Mouse (Mus musculus) lung, embryonic 16.5 days (tissue): ENCODE measurements around the gene Nxph1. TPM values are rescaled to one million over a fixed set of nuclear protein-coding genes. Genes with fewer than 3 reads are reported as not detected.

Experiments used
- ATAC-seq: fragments of 200-750 bp; cut with Nextera tagmentation; 2 replicates; pipeline ENCODE4 v1.8.0; 2017; ENCODE audit warnings: low read depth, mild to moderate bottlenecking, moderate library complexity
- H3K27ac ChIP-seq: fragments of 300-500 bp; sonication (generic); 2 replicates; pipeline ENCODE4 v1.5.1; 2014; ENCODE audit warnings: mild to moderate bottlenecking, control low read depth, low read length
- H3K27me3 ChIP-seq: fragments of 300-500 bp; sonication (generic); 2 replicates; pipeline ENCODE4 v1.6.1; 2014; ENCODE audit warnings: low read depth, low read length, mixed read lengths; ENCODE audit not compliant: control insufficient read depth, insufficient read depth
- H3K36me3 ChIP-seq: fragments of 300-500 bp; sonication (generic); 2 replicates; pipeline ENCODE4 v1.6.1; 2014; ENCODE audit warnings: low read length; ENCODE audit not compliant: control insufficient read depth, insufficient read depth
- H3K4me1 ChIP-seq: fragments of 300-500 bp; sonication (generic); replicated peaks from 2 replicates; pipeline ENCODE4 v1.6.1; 2014; ENCODE audit warnings: low read length, mixed read lengths; ENCODE audit not compliant: control insufficient read depth, insufficient read depth
- H3K4me2 ChIP-seq: fragments of 300-500 bp; sonication (generic); 2 replicates; pipeline ENCODE4 v1.6.1; 2014; ENCODE audit warnings: low read depth, low read length, control low read depth
- H3K4me3 ChIP-seq: fragments of 300-500 bp; sonication (generic); 2 replicates; pipeline ENCODE4 v1.5.1; 2014; ENCODE audit warnings: mild to moderate bottlenecking, low read length, control low read depth
- H3K9ac ChIP-seq: fragments of 300-500 bp; sonication (generic); 2 replicates; pipeline ENCODE4 v1.6.1; 2014; ENCODE audit warnings: low read length, control low read depth
- H3K9me3 ChIP-seq: fragments of 300-500 bp; sonication (generic); 2 replicates; pipeline ENCODE4 v1.6.1; 2016; ENCODE audit warnings: low read length; ENCODE audit not compliant: control insufficient read depth
- WGBS: fragments of 180-500 bp; shearing (Covaris S2); extraction: QIAGEN DNeasy Blood & Tissue Kit; methylation state at CpG from one replicate; pipeline ENCODE4 v1.1.7; 2014; 5-methylcytosine and 5-hydroxymethylcytosine counted together
- polyA plus RNA-seq: library from polyadenylated mRNA; unstranded; fragments of >200 nt; fragmentation: Nextera tagmentation; extraction: Ambion mirVana; gene quantifications from 2 replicates; pipeline ENCODE4 v1.2.1, GENCODE M21; 2015

The Nxph1 gene
- polyA plus RNA-seq, 1 experiment from 2014 or later = 0.19 TPM

DNA sequence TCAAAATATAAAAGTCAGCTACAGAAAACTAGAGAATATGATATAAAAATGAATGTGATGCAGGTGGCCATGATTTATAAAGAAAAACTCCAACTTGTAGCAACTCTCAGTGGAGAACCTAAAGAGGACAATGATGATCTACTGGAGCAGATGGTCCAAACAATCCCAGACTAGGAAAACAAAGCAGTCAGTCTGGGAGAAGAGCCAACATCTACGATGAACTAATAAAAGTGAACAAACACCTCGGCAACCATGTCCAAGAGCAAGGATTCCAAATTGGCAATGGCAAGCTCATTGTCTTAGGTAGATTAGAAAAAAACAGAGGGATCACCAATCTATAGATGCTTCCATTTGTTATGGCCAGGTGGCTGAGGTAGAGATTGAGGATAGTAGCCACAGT lies 211.0 kb downstream of the Nxph1 start:
- ATAC-seq = no peak
- H3K9ac ChIP-seq = no peak overlapping the region
- no peak overlapping the region for H3K4me2 ChIP-seq
- no peaks in the 10 kb centered on the region for H3K9me3 ChIP-seq
- no peak overlapping the region for H3K27ac ChIP-seq
- WGBS = 76% methylated on average over 2 of the region's 2 CpGs
- H3K4me1 ChIP-seq = no peaks in the 10 kb centered on the region
- H3K36me3 ChIP-seq = no peaks in the 10 kb centered on the region
- no peaks in the 10 kb centered on the region for H3K27me3 ChIP-seq
- H3K4me3 ChIP-seq = no peak overlapping the region

DNA sequence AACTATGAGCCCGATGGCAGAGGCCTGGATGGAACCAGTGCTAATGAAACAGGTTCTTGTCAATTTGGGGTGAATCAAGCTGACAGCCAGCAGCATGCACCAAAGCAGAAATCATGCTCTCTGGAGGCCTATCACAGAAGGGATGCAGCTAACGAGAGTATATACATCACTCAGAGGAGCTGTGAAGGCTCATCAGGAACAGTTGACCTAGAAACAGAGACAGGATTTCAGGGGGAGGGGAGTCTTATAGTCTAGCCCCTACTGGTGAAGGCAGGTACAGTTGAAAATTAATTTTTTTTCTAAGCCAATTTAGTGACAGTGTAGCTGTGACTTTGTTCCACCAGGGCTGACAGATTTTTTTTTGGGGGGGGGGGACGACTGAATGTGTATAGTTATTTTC lies 234.2 kb downstream of the Nxph1 start:
- Histone ChIP-seq H3K9me3 (no peaks in the 10 kb centered on the region), H3K4me1 (no peaks in the 10 kb centered on the region), H3K9ac (no peak overlapping the region), H3K27ac (no peak overlapping the region), H3K4me2 (no peak overlapping the region), H3K4me3 (no peak overlapping the region), H3K27me3 (no peaks in the 10 kb centered on the region), H3K36me3 (no peaks in the 10 kb centered on the region)
- no peak for ATAC-seq
- 41% methylated on average over 3 of the region's 3 CpGs for WGBS

DNA sequence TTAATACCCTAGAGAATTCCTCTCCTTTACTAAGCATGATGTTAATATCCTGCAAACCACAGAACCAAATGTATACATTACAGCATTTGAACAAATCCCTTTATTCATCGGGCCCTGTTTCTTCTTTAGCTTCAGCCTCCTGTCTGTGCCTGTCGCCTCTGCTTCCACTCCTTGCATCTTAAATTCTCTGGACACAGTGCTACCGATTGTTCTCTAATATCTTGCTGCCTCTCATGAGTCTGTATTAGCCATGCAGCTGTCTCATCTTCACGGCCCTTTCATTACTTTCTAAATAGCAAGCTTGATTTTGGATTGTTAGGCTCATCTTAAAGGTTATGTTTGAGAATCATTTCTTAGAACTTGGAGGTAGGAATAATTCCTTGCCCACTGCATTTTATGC lies 262.5 kb downstream of the Nxph1 start:
- no peaks in the 10 kb centered on the region for H3K36me3 ChIP-seq
- ATAC-seq = no peak

DNA sequence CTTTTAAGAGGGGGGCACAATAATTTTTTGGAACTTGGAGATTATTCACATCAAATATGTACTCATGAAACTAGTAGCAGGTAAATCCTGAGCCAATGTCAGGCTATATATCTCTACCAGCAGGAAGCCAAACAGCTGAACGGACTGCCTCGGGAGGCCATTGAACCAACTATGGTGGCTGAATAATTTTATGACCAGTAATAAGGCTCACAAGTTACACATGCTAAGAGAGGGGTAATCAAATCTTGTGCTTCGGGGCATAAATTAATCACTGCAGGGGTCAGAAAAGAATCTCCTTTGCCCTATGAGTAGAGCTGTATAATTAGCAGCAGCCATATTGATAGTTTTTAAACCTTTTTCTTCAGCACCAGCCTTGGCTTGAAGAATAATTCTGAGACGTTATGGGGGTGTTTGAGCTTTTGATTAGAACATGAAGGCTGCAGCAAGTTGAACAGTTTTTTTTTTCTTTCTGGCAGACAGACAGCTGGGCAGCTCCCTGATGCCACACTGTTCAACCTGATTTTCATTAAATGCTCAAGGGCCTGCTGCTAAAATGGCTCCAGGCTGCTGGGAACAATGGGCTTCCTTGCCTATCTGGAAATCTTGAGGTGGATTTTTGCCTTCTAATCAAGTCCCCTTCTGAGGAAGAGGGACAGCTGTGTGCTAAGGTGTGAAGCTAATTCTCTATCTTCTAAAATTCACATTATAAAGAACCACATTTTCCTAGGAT lies 272.7 kb downstream of the Nxph1 start:
- H3K4me1 ChIP-seq = no peaks in the 10 kb centered on the region
- H3K27ac ChIP-seq = no peak overlapping the region
- ATAC-seq = no peak
- no peak overlapping the region for H3K4me3 ChIP-seq
- H3K9ac ChIP-seq = no peak overlapping the region
- no peaks in the 10 kb centered on the region for H3K36me3 ChIP-seq
- 83% methylated on average over 4 of the region's 4 CpGs for whole genome bisulfite sequencing
- no peak overlapping the region for H3K4me2 ChIP-seq
- no peaks in the 10 kb centered on the region for H3K9me3 ChIP-seq
- H3K27me3 ChIP-seq = no peaks in the 10 kb centered on the region

More for the DNA sequence above, 262.5 kb downstream of the Nxph1 start:
- Histone ChIP-seq H3K27me3 (no peaks in the 10 kb centered on the region), H3K4me1 (no peaks in the 10 kb centered on the region), H3K27ac (no peak overlapping the region), H3K9me3 (no peaks in the 10 kb centered on the region), H3K9ac (no peak overlapping the region), H3K4me2 (no peak overlapping the region), H3K4me3 (no peak overlapping the region)
- 73% methylated on average over 4 of the region's 4 CpGs for WGBS

DNA sequence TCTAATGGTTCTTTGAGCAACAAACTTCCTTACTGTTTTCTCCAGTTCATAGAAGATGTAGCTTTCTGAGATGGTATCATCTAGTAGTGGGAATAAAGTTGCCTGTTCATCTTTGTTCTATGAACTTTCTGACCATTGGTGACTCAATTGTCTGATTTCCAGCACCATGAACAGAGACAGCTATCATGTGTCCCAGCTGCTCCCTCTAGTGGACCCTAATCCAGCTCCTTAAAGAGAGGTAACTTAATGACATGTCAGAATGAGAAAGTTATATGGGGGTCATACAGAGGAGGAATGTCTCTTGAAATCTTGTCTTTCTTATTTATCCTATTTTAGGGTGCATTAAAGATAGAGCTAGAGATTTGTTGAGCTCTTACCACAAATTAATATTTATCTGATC lies 286.6 kb downstream of the Nxph1 start:
- H3K4me3 ChIP-seq = no peak overlapping the region

DNA sequence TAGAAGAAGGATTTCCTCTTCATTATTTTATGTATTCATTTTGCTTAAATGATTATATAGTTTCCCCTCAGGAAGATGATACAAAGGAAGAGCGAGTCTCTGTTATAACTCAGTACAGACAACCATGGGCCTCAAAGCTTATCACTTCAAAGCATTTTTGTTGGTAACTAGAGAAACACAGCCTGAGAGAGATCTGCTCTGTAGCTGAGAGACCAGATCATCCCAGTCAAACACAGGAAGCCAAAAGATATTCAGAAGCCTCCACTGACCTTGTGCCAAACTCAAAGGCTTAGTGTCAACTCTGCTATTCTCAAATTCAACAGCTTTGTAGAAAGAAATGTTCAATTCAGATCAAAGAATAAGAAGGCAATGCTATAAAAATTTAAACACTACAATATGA lies 319.8 kb downstream of the Nxph1 start:
- 58% methylated on average over 1 of the region's 1 CpGs for WGBS
- H3K4me1 ChIP-seq = no peaks in the 10 kb centered on the region
- H3K9ac ChIP-seq = no peak overlapping the region
- ATAC-seq = no peak
- no peak overlapping the region for H3K4me2 ChIP-seq
- no peaks in the 10 kb centered on the region for H3K27me3 ChIP-seq
- H3K9me3 ChIP-seq = no peaks in the 10 kb centered on the region
- no peak overlapping the region for H3K4me3 ChIP-seq
- no peak overlapping the region for H3K27ac ChIP-seq
- H3K36me3 ChIP-seq = no peaks in the 10 kb centered on the region

More for the DNA sequence above, 286.6 kb downstream of the Nxph1 start:
- H3K27ac ChIP-seq = no peak overlapping the region
- no peak overlapping the region for H3K4me2 ChIP-seq
- H3K9ac ChIP-seq = no peak overlapping the region
- no peaks in the 10 kb centered on the region for H3K9me3 ChIP-seq
- H3K36me3 ChIP-seq = no peaks in the 10 kb centered on the region
- H3K27me3 ChIP-seq = no peaks in the 10 kb centered on the region
- ATAC-seq = no peak
- H3K4me1 ChIP-seq = no peaks in the 10 kb centered on the region

Other genes starting within 250 kb of the Nxph1 start
- gene Ica1, start 169.9 kb upstream of the Nxph1 start, polyA plus RNA-seq = 39.8 and 40.6 TPM in 2 replicates